Mouse (Mus musculus) kidney, postnatal 0 days (tissue): ENCODE results near the gene Limch1. TPM values are rescaled to one million over a fixed set of nuclear protein-coding genes. Genes with fewer than 3 reads are reported as not detected.

Experiments used
- ATAC-seq: fragments of 200-750 bp; cut with Nextera tagmentation; replicated peaks from 2 replicates; pipeline ENCODE4 v1.8.0; 2017; ENCODE audit warnings: low read depth, moderate number of reproducible peaks, moderate TSS enrichment, moderate library complexity; ENCODE audit not compliant: low FRiP score
- DNase-seq: peaks from one replicate; pipeline ENCODE4 v3.0.0-alpha.2; 2016; ENCODE audit warnings: low spot score
- H3K27ac ChIP-seq: fragments of 300-500 bp; sonication (generic); 2 replicates; pipeline ENCODE4 v1.5.1; 2014; ENCODE audit warnings: mild to moderate bottlenecking
- H3K27me3 ChIP-seq: fragments of 300-500 bp; sonication (generic); 2 replicates; pipeline ENCODE4 v1.6.1; 2014; ENCODE audit warnings: low read length, mixed read lengths; ENCODE audit not compliant: insufficient read depth
- H3K36me3 ChIP-seq: fragments of 300-500 bp; sonication (generic); 2 replicates; pipeline ENCODE4 v1.6.1; 2014; ENCODE audit warnings: low read length, mixed read lengths; ENCODE audit not compliant: insufficient read depth
- H3K4me1 ChIP-seq: fragments of 300-500 bp; sonication (generic); replicated peaks from 2 replicates; pipeline ENCODE4 v1.6.1; 2014; ENCODE audit warnings: antibody characterized with exemption, low read length, mixed read lengths; ENCODE audit not compliant: insufficient read depth
- H3K4me2 ChIP-seq: fragments of 300-500 bp; sonication (generic); 2 replicates; pipeline ENCODE4 v1.6.1; 2014; ENCODE audit warnings: mild to moderate bottlenecking, low read length, moderate library complexity, mixed read lengths
- H3K4me3 ChIP-seq: fragments of 300-500 bp; sonication (generic); replicated peaks from 2 replicates; pipeline ENCODE4 v1.5.1; 2014; ENCODE audit warnings: low read depth, low read length
- H3K9ac ChIP-seq: fragments of 300-500 bp; sonication (generic); 2 replicates; pipeline ENCODE4 v1.6.1; 2014; ENCODE audit warnings: low read depth, low read length
- H3K9me3 ChIP-seq: fragments of 300-500 bp; sonication (generic); replicated peaks from 2 replicates; pipeline ENCODE4 v1.6.1; 2016; ENCODE audit warnings: low read length, inconsistent platforms, mixed read lengths
- CTCF ChIP-seq: IDR thresholded peaks from 2 replicates; pipeline ENCODE4 v1.5.1; 2016; ENCODE audit warnings: antibody characterized with exemption, low read depth, mild to moderate bottlenecking, moderate library complexity
- WGBS: fragments of 180-500 bp; shearing (Covaris S2); extraction: QIAGEN DNeasy Blood & Tissue Kit; methylation state at CpG from one replicate; pipeline ENCODE4 v1.1.7; 2014; 5-methylcytosine and 5-hydroxymethylcytosine counted together
- polyA plus RNA-seq: library from polyadenylated mRNA; unstranded; fragments of >200 nt; fragmentation: Nextera tagmentation; extraction: Ambion mirVana; gene quantifications from 2 replicates; pipeline ENCODE4 v1.2.1, GENCODE M21; 2015

Gene Limch1
- polyA plus RNA-seq, 1 experiment from 2014 or later: 34.1 TPM

DNA sequence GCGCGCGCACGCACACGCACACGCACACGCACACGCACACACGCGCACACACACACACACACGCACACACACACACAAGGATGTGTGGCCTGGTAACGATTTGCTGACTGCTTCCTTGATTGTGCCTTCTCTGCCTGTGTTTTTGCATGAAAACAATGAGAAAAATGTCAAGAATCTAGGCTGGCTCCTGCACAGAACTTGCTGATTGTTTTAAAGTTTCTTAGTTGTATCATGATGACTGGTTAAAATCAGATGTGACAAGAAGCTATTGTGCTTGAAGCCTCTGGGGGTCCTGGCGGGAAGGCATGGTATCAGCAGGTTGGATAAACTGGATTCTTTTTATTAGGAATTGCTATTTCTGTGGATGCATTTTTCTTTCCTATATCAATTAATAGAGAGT, 137.1 kb downstream of the Limch1 start:
- Histone ChIP-seq H3K4me1 (peaks cover 4% of the 10 kb centered on the region; the same call in 1 of the 2 replicates), H3K9me3 (no peaks in the 10 kb centered on the region), H3K27ac (no peak overlapping the region), H3K36me3 (no peaks in the 10 kb centered on the region), H3K9ac (no peak overlapping the region), H3K4me2 (no peak overlapping the region), H3K27me3 (no peaks in the 10 kb centered on the region), H3K4me3 (no peak overlapping the region)
- no peak for TF ChIP-seq CTCF
- DNase-seq (no peak), ATAC-seq (no peak)
- WGBS: 87% methylated on average over 13 of the region's 13 CpGs

DNA sequence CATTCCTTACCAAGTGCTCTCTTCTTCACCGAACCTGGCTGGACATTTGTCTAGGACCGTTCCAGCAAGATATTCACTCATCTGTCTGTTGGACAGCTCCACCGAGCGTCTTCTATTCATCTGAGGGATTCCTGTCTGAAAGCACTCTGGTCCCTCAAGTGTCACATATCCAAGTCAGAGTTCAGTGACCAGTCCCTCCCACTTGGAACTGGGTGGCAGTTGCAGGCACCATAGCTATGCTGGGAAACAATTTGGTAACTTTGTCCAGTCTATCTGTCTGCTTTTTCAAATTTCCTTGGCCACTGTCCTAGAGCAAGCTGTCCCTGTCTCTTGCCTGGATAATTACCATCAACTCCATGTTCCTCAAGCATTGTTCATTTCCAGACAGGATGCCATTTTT, 138.9 kb downstream of the Limch1 start:
- H3K9me3 ChIP-seq: no peaks in the 10 kb centered on the region
- no peak for ATAC-seq
- TF ChIP-seq CTCF: no peak
- H3K36me3 ChIP-seq: no peaks in the 10 kb centered on the region
- no peak overlapping the region for H3K4me2 ChIP-seq
- H3K27me3 ChIP-seq: no peaks in the 10 kb centered on the region
- H3K27ac ChIP-seq: no peak overlapping the region
- peaks cover 4% of the 10 kb centered on the region; the same call in 1 of the 2 replicates for H3K4me1 ChIP-seq
- H3K9ac ChIP-seq: no peak overlapping the region
- H3K4me3 ChIP-seq: no peak overlapping the region
- no peak for DNase-seq
- 45% methylated on average over 4 of the region's 4 CpGs for WGBS

DNA sequence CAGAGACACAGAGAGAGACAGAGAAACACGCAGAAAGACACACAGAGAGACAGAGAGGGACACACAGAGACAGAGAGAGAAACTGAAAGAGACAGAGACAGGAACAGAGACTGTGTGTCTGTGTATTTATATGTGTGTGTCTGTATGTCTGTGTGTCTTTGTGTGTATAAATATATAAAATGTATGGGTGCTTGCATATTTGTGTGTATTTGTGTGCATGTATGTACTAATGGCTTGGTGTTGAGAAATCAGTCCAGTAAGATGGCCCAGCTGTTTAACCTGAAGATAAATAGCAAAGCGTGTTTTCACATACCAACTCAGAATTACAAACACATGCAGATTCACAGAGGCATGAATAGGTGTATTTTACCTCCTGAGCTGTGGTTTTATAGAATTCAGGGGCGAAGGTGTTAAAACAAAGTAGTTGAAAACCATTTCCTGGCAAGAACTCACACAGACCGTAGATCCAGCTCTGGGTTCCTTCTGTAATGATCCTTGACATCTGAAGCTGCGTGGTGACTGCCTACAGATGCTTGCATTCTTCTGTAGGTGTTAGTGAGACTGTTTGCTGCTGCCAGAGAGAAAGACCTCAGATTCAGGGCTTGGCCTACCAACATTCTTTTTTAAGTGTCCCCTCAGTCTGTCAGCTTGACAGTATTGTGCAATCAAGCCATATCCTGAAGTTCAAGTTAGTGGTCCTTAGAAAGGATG, 140.9 kb downstream of the Limch1 start:
- DNase-seq (no peak), ATAC-seq (no peak)
- 72% methylated on average over 5 of the region's 5 CpGs for WGBS
- no peak for TF ChIP-seq CTCF
- no peak overlapping the region for H3K9ac ChIP-seq
- no peak overlapping the region for H3K27ac ChIP-seq
- no peak overlapping the region for H3K4me2 ChIP-seq
- H3K4me3 ChIP-seq: no peak overlapping the region
- H3K27me3 ChIP-seq: no peaks in the 10 kb centered on the region
- H3K9me3 ChIP-seq: no peaks in the 10 kb centered on the region
- H3K36me3 ChIP-seq: no peaks in the 10 kb centered on the region
- peaks cover 4% of the 10 kb centered on the region; the same call in 1 of the 2 replicates for H3K4me1 ChIP-seq

DNA sequence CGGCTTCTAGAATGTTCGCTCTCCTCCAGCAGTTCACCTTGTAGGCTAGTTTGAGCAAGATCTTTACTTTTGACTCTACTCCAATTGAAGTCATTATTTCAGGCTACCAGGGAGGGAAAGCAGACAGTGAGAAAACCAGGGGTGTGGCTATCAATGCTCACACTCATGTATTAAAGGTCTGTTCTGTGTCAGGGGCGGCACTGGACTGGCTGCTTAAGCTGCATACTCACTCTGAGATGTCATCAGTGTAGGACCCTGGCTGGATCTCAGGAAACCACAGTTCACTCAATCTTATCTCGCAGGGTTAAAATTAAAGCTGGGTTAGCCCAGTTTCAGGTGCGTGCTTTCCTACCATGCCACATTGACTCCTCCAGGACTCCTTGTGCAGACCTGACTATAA, 142.4 kb downstream of the Limch1 start:
- WGBS: 87% methylated on average over 5 of the region's 5 CpGs
- DNase-seq: no peak
- Histone ChIP-seq H3K4me2 (no peak overlapping the region), H3K9ac (no peak overlapping the region), H3K27me3 (no peaks in the 10 kb centered on the region), H3K27ac (no peak overlapping the region), H3K36me3 (no peaks in the 10 kb centered on the region), H3K9me3 (no peaks in the 10 kb centered on the region), H3K4me3 (no peak overlapping the region), H3K4me1 (no peaks in the 10 kb centered on the region)
- TF ChIP-seq CTCF: no peak
- ATAC-seq: no peak

DNA sequence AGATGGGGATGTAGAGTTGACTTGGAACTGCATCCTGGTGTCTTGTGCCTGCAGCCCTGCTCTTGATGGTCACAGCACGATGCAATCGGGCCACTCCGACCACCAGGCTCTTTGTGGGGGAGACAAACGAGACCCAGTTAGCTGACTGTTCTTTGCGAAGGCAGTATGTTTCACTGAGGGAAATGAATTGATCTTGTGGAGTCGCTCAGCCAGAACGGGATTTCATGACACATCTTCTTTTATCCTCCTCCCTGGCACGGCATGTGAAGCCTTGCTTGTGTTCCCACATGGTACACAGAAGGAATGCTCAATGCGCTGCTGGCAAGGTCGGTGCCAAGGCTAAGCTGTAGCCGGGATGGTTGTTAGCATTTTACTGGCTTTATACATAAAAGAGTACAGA, 143.7 kb downstream of the Limch1 start:
- Histone ChIP-seq H3K4me1 (no peaks in the 10 kb centered on the region), H3K36me3 (no peaks in the 10 kb centered on the region), H3K4me3 (no peak overlapping the region), H3K4me2 (no peak overlapping the region), H3K27me3 (no peaks in the 10 kb centered on the region), H3K27ac (no peak overlapping the region), H3K9ac (no peak overlapping the region), H3K9me3 (no peaks in the 10 kb centered on the region)
- DNase-seq: no peak
- 62% methylated on average over 11 of the region's 11 CpGs for WGBS
- TF ChIP-seq CTCF: no peak
- ATAC-seq: no peak

DNA sequence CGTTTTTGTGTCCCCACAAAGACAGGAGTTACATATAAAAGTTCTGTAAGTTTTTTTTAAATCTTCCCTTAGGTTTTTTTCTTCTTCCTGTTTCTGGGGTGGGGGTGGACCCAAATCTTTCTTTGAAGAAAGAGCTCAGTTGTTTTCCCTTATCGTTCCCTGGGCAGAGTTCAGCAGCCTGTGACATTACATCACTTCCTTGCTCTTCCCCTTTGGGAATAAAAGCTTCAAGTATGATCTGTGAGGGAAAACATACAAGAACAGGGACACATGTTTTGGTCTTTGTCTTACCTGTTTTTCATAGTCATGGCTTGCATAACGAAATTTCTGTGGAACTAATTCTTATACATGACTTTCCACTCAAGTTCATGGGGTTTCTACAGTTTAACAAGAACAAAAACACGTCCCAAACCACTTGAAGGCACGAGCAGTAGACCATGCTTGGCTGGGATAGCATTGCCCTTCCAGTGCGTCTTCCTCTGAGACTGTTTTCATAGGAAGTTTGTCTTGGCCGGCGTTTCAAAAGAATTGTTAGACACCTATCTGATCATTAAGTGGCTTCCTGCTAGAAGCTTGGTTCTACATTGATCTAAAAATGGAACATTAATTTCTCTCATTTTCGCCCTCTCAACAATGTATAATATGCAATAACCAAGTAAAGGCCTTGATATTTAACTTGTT, 150.0 kb downstream of the Limch1 start:
- WGBS: 61% methylated on average over 9 of the region's 9 CpGs
- DNase-seq: no peak
- Histone ChIP-seq H3K4me2 (no peak overlapping the region), H3K4me1 (no peaks in the 10 kb centered on the region), H3K36me3 (no peaks in the 10 kb centered on the region), H3K9me3 (no peaks in the 10 kb centered on the region), H3K27ac (no peak overlapping the region), H3K9ac (no peak overlapping the region), H3K27me3 (no peaks in the 10 kb centered on the region), H3K4me3 (no peak overlapping the region)
- TF ChIP-seq CTCF: no peak
- no peak for ATAC-seq
